Mouse (Mus musculus) bone marrow macrophage, adult 2 months (primary cell): ENCODE data around the gene Olfr456. TPM values are rescaled to one million over a fixed set of nuclear protein-coding genes. Genes with fewer than 3 reads are reported as not detected.
"Not testable (repeated sequence)": the region's sequence is repeated elsewhere in the genome, so short reads cannot be mapped to it uniquely, and the experiment has no call there.

ENCODE experiments used
- H3K27ac ChIP-seq: 2 replicates; pipeline ENCODE4 v1.5.1; 2012; ENCODE audit warnings: low read depth, low read length; ENCODE audit not compliant: insufficient read depth
- H3K4me1 ChIP-seq: 2 replicates; pipeline ENCODE4 v1.6.1; 2012; ENCODE audit warnings: low read length; ENCODE audit not compliant: control insufficient read depth, insufficient read depth
- H3K4me3 ChIP-seq: 2 replicates; pipeline ENCODE4 v1.5.1; 2012; ENCODE audit warnings: mild to moderate bottlenecking, low read length, moderate library complexity; ENCODE audit not compliant: insufficient read depth
- CTCF ChIP-seq: IDR thresholded peaks from 2 replicates; pipeline ENCODE4 v1.5.1; 2012; ENCODE audit warnings: low read depth, mild to moderate bottlenecking, low read length, moderate library complexity
- POLR2A ChIP-seq: IDR thresholded peaks from 2 replicates; pipeline ENCODE4 v1.6.1; 2012; ENCODE audit warnings: mild to moderate bottlenecking, low read depth, low read length, borderline replicate concordance
- polyA plus RNA-seq: library from polyadenylated mRNA; stranded (reverse); fragments of >200 nt; gene quantifications from 2 replicates; pipeline ENCODE4 v1.2.4, GENCODE M21; 2012; ENCODE audit not compliant: missing spikeins, insufficient read depth, insufficient read length

The Olfr456 gene
- not detected in 2 replicates for polyA plus RNA-seq

GRCm38 (mm10) chr6:42487114-42487513 is at the start of gene Olfr456:
Gene Olfr456 (minus strand): TSS chr6:42487214.
- no peak within 1 kb of the TSS for H3K27ac ChIP-seq
- H3K4me3 ChIP-seq = no peak within 1 kb of the TSS
- no peaks in the 10 kb centered on the region for H3K4me1 ChIP-seq
- TF ChIP-seq POLR2A (no peak), CTCF (no peak)

GRCm38 (mm10) chr6:42513461-42513860 is 26.4 kb upstream of the Olfr456 start:
- Histone ChIP-seq H3K4me3 (no peak overlapping the region), H3K4me1 (no peaks in the 10 kb centered on the region), H3K27ac (no peak overlapping the region)
- TF ChIP-seq POLR2A (no peak), CTCF (no peak)

GRCm38 (mm10) chr6:42509311-42509710 is 22.3 kb upstream of the Olfr456 start:
- no peak overlapping the region for H3K4me3 ChIP-seq
- no peaks in the 10 kb centered on the region for H3K4me1 ChIP-seq
- no peak overlapping the region for H3K27ac ChIP-seq
- TF ChIP-seq POLR2A = no peak
- no peak for TF ChIP-seq CTCF

GRCm38 (mm10) chr6:42503478-42503877 is 16.5 kb upstream of the Olfr456 start:
- Histone ChIP-seq H3K4me1 (no peaks in the 10 kb centered on the region), H3K4me3 (no peak overlapping the region), H3K27ac (no peak overlapping the region)
- TF ChIP-seq POLR2A (no peak), CTCF (no peak)

GRCm38 (mm10) chr6:42489731-42490130 is 2.7 kb upstream of the Olfr456 start:
- H3K4me1 ChIP-seq = no peaks in the 10 kb centered on the region
- no peak for TF ChIP-seq POLR2A
- TF ChIP-seq CTCF = no peak
- no peak overlapping the region for H3K27ac ChIP-seq
- no peak overlapping the region for H3K4me3 ChIP-seq

- Histone ChIP-seq H3K4me1 (no peaks in the 10 kb centered on the region), H3K27ac (no peak overlapping the region)
- no peak for TF ChIP-seq POLR2A
- TF ChIP-seq CTCF = no peak
Measured at GRCm38 (mm10) chr6:42484633-42485032, 2.4 kb downstream of the Olfr456 start.

GRCm38 (mm10) chr6:42476235-42476634 is 10.8 kb downstream of the Olfr456 start, which contains the start of gene Olfr457:
Gene Olfr457 (minus strand): TSS chr6:42476335.
- TF ChIP-seq POLR2A (no peak), CTCF (no peak)
- H3K4me1 ChIP-seq = no peaks in the 10 kb centered on the region
- H3K4me3 ChIP-seq = no peak within 1 kb of the TSS
- H3K27ac ChIP-seq = no peak within 1 kb of the TSS

More at GRCm38 (mm10) chr6:42484633-42485032, 2.4 kb downstream of the Olfr456 start:
- H3K4me3 ChIP-seq = no peak overlapping the region

GRCm38 (mm10) chr6:42471298-42471697 is 15.7 kb downstream of the Olfr456 start:
- H3K4me3 ChIP-seq, H3K27ac ChIP-seq, H3K4me1 ChIP-seq: not testable (repeated sequence)

DNA sequence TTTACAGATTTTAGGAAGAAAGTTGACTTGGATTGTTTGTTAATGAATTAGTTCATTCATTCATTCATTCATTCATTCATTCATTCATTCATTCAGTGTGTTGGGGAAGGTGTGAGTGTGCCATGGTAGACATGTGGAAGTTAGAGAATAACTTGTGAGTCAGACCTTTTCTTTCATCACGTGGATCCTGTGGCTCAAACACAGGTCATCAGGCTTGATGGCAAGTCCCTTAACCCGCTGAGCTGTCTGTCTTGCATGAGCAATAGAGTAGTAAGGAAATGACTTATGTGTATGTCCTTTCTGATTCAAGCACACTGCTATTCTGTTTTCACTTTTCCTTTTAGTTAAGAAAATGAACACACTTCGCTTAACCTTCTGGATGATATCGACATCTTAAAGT is 16.5 kb downstream of the Olfr456 start:
- no peaks in the 10 kb centered on the region for H3K4me1 ChIP-seq
- TF ChIP-seq POLR2A (no peak), CTCF (no peak)
- no peak overlapping the region for H3K27ac ChIP-seq
- no peak overlapping the region for H3K4me3 ChIP-seq

GRCm38 (mm10) chr6:42465096-42465495 is 21.9 kb downstream of the Olfr456 start, which contains the start of gene Olfr458:
Gene Olfr458 (minus strand): TSS chr6:42465196.
- TF ChIP-seq CTCF (no peak), POLR2A (no peak)
- H3K4me1 ChIP-seq = no peaks in the 10 kb centered on the region
- no peak within 1 kb of the TSS for H3K4me3 ChIP-seq
- no peak within 1 kb of the TSS for H3K27ac ChIP-seq

DNA sequence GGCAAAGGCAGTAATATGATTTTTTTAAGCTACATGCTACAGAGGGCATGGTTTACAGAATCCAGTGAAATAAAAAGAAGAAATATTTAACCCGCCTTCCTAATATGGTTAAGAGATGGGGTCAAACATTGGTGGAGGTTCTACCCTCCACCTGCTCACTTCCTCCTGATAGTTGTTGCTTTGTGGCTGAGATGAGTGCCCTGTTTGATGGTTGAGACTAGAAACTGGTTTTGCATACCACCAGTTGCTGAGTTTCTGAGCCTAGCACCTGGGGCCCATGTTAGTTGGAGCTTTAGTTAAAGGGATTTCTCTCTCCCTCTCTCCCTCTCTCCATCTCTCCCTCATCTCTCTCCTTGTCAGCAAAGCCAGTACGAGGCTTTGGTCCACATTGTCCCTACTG is 39.6 kb downstream of the Olfr456 start:
- TF ChIP-seq CTCF (no peak), POLR2A (no peak)
- H3K4me3 ChIP-seq = no peak overlapping the region
- no peaks in the 10 kb centered on the region for H3K4me1 ChIP-seq
- H3K27ac ChIP-seq = no peak overlapping the region
